Mouse (Mus musculus) colon, adult 2 months (tissue): ENCODE measurements around the gene Olfr11. TPM values are rescaled to one million over a fixed set of nuclear protein-coding genes. Genes with fewer than 3 reads are reported as not detected.

Experiments
- polyA plus RNA-seq: library from polyadenylated mRNA; depleted of rRNA; stranded (reverse); fragments of >200 nt; gene quantifications from 2 replicates; pipeline ENCODE4 v1.2.3, GENCODE M21; 2012; rRNA removed

The Olfr11 gene
- not detected in 2 replicates for polyA plus RNA-seq

DNA sequence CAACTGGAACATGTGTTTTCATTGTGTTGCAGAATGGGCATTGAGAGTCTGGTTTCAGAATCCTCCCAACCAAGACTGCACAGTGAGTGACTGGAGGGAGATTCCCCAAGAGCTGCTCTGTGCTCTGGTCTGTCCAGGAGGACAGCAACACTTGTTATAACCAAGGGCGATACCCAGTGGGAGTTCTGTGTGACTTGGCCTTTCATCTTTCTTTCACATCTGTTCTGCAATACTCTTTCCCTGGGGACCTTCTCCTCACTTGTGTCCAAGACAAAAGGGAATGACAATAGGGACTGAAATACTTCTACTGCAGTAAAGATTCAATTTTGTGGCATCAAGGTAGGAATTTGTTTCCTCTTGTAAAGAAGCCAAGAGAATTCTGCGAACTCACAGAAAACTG, at the start of gene Olfr11:
TSS of gene Olfr11 (minus strand) at position 101 of the 400 bp plus-strand sequence.

GRCm38 (mm10) chr13:21677305-21677704, 35.0 kb upstream of the Olfr11 start, which contains the start of gene Olfr1360:
Gene Olfr1360 (minus strand): TSS chr13:21677405.

DNA sequence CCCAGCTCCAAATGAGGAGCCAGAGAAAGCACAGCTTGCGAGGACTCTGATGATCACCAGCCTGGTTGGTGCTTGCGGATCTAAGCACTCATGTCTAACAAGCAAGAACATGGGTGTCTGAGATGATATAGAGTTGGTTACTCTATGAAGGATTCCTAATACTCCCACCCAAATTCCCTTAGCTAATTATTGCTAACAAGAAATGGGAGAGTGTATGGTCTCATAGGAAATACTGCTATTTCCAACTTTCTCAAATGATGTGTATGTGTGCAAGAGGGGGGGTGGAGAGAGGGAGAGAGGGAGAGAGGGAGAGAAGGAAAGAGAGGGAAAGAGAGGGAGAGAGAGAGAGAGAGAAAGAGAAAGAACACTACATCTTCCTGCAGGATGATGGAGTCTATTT, 21.0 kb upstream of the Olfr11 start, which contains the start of gene Olfr1361:
TSS of gene Olfr1361 (minus strand) at position 101 of the 400 bp plus-strand sequence.

GRCm38 (mm10) chr13:21613922-21614321, 28.4 kb downstream of the Olfr11 start, which contains the start of gene Olfr1362:
Gene Olfr1362 (minus strand): TSS chr13:21614022.

Other genes starting within 250 kb of the Olfr11 start
- 17.4 and 19.1 TPM in 2 replicates for gene Zkscan3, start 239.8 kb downstream of the Olfr11 start, polyA plus RNA-seq
- 0.19 and 0.25 TPM in 2 replicates for gene Pgbd1, start 201.5 kb downstream of the Olfr11 start, polyA plus RNA-seq
- gene Zscan26, start 188.8 kb downstream of the Olfr11 start, polyA plus RNA-seq, result 5.5 and 6.3 TPM in 2 replicates
- 0.24 and 0.31 TPM in 2 replicates for gene Nkapl, start 174.0 kb downstream of the Olfr11 start, polyA plus RNA-seq
- 0.27 and 0.69 TPM in 2 replicates for gene Zkscan4, start 163.6 kb downstream of the Olfr11 start, polyA plus RNA-seq
- not detected in 2 replicates for gene Gm10065, start 163.1 kb downstream of the Olfr11 start, polyA plus RNA-seq
- gene AK157302, start 147.3 kb downstream of the Olfr11 start, polyA plus RNA-seq, result 0.09 and 0.13 TPM in 2 replicates
- 18.9 and 28.5 TPM in 2 replicates for gene Gm11273, start 141.1 kb downstream of the Olfr11 start, polyA plus RNA-seq
- 0.98 and 1.7 TPM in 2 replicates for gene Zkscan8, start 111.4 kb downstream of the Olfr11 start, polyA plus RNA-seq
- gene Olfr1366, start 99.7 kb downstream of the Olfr11 start, polyA plus RNA-seq, result not detected in 2 replicates
- gene Olfr1535, start 82.6 kb downstream of the Olfr11 start, polyA plus RNA-seq, result not detected in 2 replicates
- not detected in 2 replicates for gene Olfr1364, start 60.8 kb downstream of the Olfr11 start, polyA plus RNA-seq
- gene Olfr1362, start 28.5 kb downstream of the Olfr11 start, polyA plus RNA-seq, result not detected in 2 replicates
- gene Olfr1361, start 20.9 kb upstream of the Olfr11 start, polyA plus RNA-seq, result not detected in 2 replicates
- gene Olfr1360, start 34.9 kb upstream of the Olfr11 start, polyA plus RNA-seq, result not detected in 2 replicates
- gene Olfr1359, start 55.6 kb upstream of the Olfr11 start, polyA plus RNA-seq, result not detected in 2 replicates
- 11.8 and 13.4 TPM in 2 replicates for gene Hist1h2bl, start 73.6 kb upstream of the Olfr11 start, polyA plus RNA-seq
- gene Hist1h2ai, start 73.9 kb upstream of the Olfr11 start, polyA plus RNA-seq, result 41.0 and 55.3 TPM in 2 replicates
- 40.1 and 49.5 TPM in 2 replicates for gene Hist1h3h, start 75.1 kb upstream of the Olfr11 start, polyA plus RNA-seq
- gene Hist1h2bm, start 79.5 kb upstream of the Olfr11 start, polyA plus RNA-seq, result 4.6 and 5.2 TPM in 2 replicates
- 5.3 and 7.1 TPM in 2 replicates for gene Hist1h4j, start 92.5 kb upstream of the Olfr11 start, polyA plus RNA-seq
- 39.5 and 42.9 TPM in 2 replicates for gene Hist1h4k, start 108.0 kb upstream of the Olfr11 start, polyA plus RNA-seq
- 30.4 and 31.0 TPM in 2 replicates for gene Hist1h2ak, start 111.3 kb upstream of the Olfr11 start, polyA plus RNA-seq
- gene Hist1h2bn, start 111.6 kb upstream of the Olfr11 start, polyA plus RNA-seq, result 12.9 and 14.9 TPM in 2 replicates
- 1.4 and 1.5 TPM in 2 replicates for gene Hist1h1b, start 138.1 kb upstream of the Olfr11 start, polyA plus RNA-seq
- gene Hist1h3i, start 140.9 kb upstream of the Olfr11 start, polyA plus RNA-seq, result 48.3 and 58.4 TPM in 2 replicates
- 15.5 and 20.4 TPM in 2 replicates for gene Hist1h2an, start 144.7 kb upstream of the Olfr11 start, polyA plus RNA-seq
- 0.66 and 3.2 TPM in 2 replicates for gene Hist1h2bp, start 144.9 kb upstream of the Olfr11 start, polyA plus RNA-seq
- 37.1 and 59.1 TPM in 2 replicates for gene Hist1h2bq, start 167.7 kb upstream of the Olfr11 start, polyA plus RNA-seq
- gene Hist1h2ao, start 167.9 kb upstream of the Olfr11 start, polyA plus RNA-seq, result not detected in 2 replicates
- not detected in 2 replicates for gene Hist1h4m, start 169.2 kb upstream of the Olfr11 start, polyA plus RNA-seq
- gene Hist1h4n, start 189.7 kb upstream of the Olfr11 start, polyA plus RNA-seq, result 47.6 and 53.6 TPM in 2 replicates
- 577 and 675 TPM in 2 replicates for gene Hist1h2ap, start 191.0 kb upstream of the Olfr11 start, polyA plus RNA-seq
- 32.1 and 54.0 TPM in 2 replicates for gene Hist1h2br, start 191.2 kb upstream of the Olfr11 start, polyA plus RNA-seq